Mouse (Mus musculus): ENCODE results near the gene 1700023F06Rik.

DNA sequence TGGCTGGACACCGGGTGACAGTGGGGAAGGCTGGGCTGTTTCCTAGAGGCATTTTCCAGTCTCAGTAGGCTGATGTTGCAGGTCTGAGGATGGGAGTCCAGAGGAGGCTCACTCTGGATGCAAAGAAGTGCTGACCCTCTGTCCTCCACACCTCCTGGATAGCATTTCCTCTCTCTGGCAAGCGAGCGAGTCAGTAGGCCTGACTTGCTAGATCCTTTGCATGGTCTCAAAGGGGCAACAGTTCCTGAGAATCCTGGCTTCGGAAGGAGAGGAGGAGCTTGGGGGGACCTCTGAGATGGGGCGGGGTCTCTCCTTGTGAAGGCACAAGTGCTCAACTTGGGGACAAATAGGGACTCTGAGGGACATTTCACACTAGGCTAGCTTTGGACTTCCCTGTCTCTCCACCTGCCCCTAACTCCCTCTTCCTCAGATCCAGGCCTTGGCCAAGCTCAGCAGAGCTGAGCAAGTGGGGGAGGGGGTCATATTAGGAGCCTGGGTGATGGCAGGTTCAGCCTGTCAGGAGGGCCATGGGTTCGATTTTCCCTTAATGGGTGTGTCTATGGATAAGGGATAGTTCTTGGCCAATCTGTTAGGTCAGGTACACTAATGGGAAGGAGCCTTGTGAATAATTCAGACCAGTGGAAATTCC, 35.8 kb downstream of the 1700023F06Rik start:
- TF ChIP-seq CTCF (IDR thresholded peaks at IDR 0.05) (no peak), EP300 (IDR thresholded peaks at IDR 0.05) (no peak)

Data from lung, postnatal 0 days (tissue).